Mouse (Mus musculus) CH12.LX (cell line): ENCODE data around the gene Ccdc8. TPM values are rescaled to one million over a fixed set of nuclear protein-coding genes. Genes with fewer than 3 reads are reported as not detected.

Experiments used
- DNase-seq: peaks from one replicate; pipeline ENCODE4 v3.0.0-alpha.2; 2013; ENCODE audit errors: extremely low read depth
- H3K27ac ChIP-seq: 2 replicates; pipeline ENCODE4 v1.5.1; 2012; ENCODE audit warnings: low read depth, mild to moderate bottlenecking, control low read depth, moderate library complexity; ENCODE audit not compliant: insufficient read depth
- H3K27me3 ChIP-seq: replicated peaks from 2 replicates; pipeline ENCODE3; 2012; ENCODE audit warnings: inconsistent platforms
- H3K36me3 ChIP-seq, 2 experiments: replicated peaks in 1 of 2; 2 replicates each; pipeline versions ENCODE3 to v1.6.1; 2012; ENCODE audit warnings: inconsistent platforms in 1 of 2, low read length in 1 of 2, mild to moderate bottlenecking in 1 of 2, mixed read lengths in 1 of 2, moderate library complexity in 1 of 2; ENCODE audit not compliant: control insufficient read depth in 1 of 2, insufficient read depth in 1 of 2
- H3K4me1 ChIP-seq, 2 experiments: 2 replicates each; pipeline ENCODE4 v1.6.1; 2012; ENCODE audit warnings: inconsistent platforms in 1 of 2, moderate library complexity in 1 of 2; ENCODE audit not compliant: insufficient read depth in 2 of 2, control insufficient read depth in 1 of 2
- H3K4me2 ChIP-seq: 2 replicates; pipeline ENCODE4 v1.6.1; 2012; ENCODE audit warnings: low read depth, mild to moderate bottlenecking, control low read depth; ENCODE audit not compliant: poor library complexity, insufficient read depth, severe bottlenecking
- H3K4me3 ChIP-seq, 3 experiments: fragments of 150-350 bp in 1 of 3; sonication (generic) in 1 of 3; replicated peaks in 1 of 3; 2 replicates each; pipeline versions ENCODE3 to v1.5.1; 2011 to 2012; ENCODE audit warnings: low read depth in 2 of 3, low read length in 2 of 3, mild to moderate bottlenecking in 2 of 3, moderate library complexity in 2 of 3, control low read depth in 1 of 3, improper control_type of control experiment in 1 of 3, inconsistent platforms in 1 of 3, mixed read lengths in 1 of 3; ENCODE audit not compliant: poor library complexity in 1 of 3
- H3K79me2 ChIP-seq: replicated peaks from 2 replicates; pipeline ENCODE4 v1.6.1; 2012; ENCODE audit warnings: mild to moderate bottlenecking, moderate library complexity; ENCODE audit not compliant: control insufficient read depth, poor library complexity, insufficient read depth, severe bottlenecking; ENCODE audit errors: extremely low read depth
- H3K9ac ChIP-seq: 2 replicates; pipeline ENCODE4 v1.6.1; 2012; ENCODE audit warnings: low read depth, mild to moderate bottlenecking, control low read depth, moderate library complexity; ENCODE audit not compliant: insufficient read depth
- H3K9me3 ChIP-seq: replicated peaks from 2 replicates; pipeline ENCODE3; 2012; ENCODE audit warnings: low read length, inconsistent platforms, mixed read lengths
- BHLHE40 ChIP-seq: IDR thresholded peaks from 2 replicates; pipeline ENCODE4 v1.6.1; 2011; ENCODE audit warnings: mild to moderate bottlenecking, low read depth, low read length, improper control_type of control experiment
- CTCF ChIP-seq, 2 experiments: IDR thresholded peaks in 1 of 2; conservative IDR thresholded peaks in 1 of 2; 2 replicates each; pipeline ENCODE4 v1.5.1; 2011 to 2012; ENCODE audit warnings: low read depth in 2 of 2, low read length in 2 of 2, improper control_type of control experiment in 1 of 2, inconsistent platforms in 1 of 2, mild to moderate bottlenecking in 1 of 2, moderate library complexity in 1 of 2
- E2F4 ChIP-seq: IDR thresholded peaks from 2 replicates; pipeline ENCODE4 v1.6.1; 2011; ENCODE audit warnings: low read depth, low read length, improper control_type of control experiment; ENCODE audit not compliant: insufficient replicate concordance
- ETS1 ChIP-seq: conservative IDR thresholded peaks from 2 replicates; pipeline ENCODE4 v1.6.1; 2012; ENCODE audit warnings: low read depth, mild to moderate bottlenecking, inconsistent platforms, low read length, improper control_type of control experiment, moderate library complexity
- GABPA ChIP-seq: IDR thresholded peaks from 2 replicates; pipeline ENCODE4 v1.6.1; 2012; ENCODE audit warnings: low read depth, low read length, improper control_type of control experiment, inconsistent platforms; ENCODE audit not compliant: insufficient replicate concordance
- HCFC1 ChIP-seq: IDR thresholded peaks from 2 replicates; pipeline ENCODE4 v1.6.1; 2012; ENCODE audit warnings: low read depth, mild to moderate bottlenecking, inconsistent platforms, low read length, improper control_type of control experiment
- IRF4 ChIP-seq: IDR thresholded peaks from 2 replicates; pipeline ENCODE4 v1.6.1; 2014; ENCODE audit warnings: low read depth, mild to moderate bottlenecking, inconsistent platforms, low read length, improper control_type of control experiment
- MAX ChIP-seq: IDR thresholded peaks from 2 replicates; pipeline ENCODE4 v1.6.1; 2011; ENCODE audit warnings: low read length, improper control_type of control experiment
- MAZ ChIP-seq: IDR thresholded peaks from 2 replicates; pipeline ENCODE4 v1.6.1; 2012; ENCODE audit warnings: low read depth, mild to moderate bottlenecking, inconsistent platforms, low read length, improper control_type of control experiment, moderate library complexity
- MEF2A ChIP-seq: IDR thresholded peaks from 2 replicates; pipeline ENCODE4 v1.6.1; 2014; ENCODE audit warnings: low read depth, mild to moderate bottlenecking, inconsistent platforms, low read length, improper control_type of control experiment, borderline replicate concordance
- MXI1 ChIP-seq: IDR thresholded peaks from 2 replicates; pipeline ENCODE4 v1.6.1; 2011; ENCODE audit warnings: mild to moderate bottlenecking, low read depth, low read length, improper control_type of control experiment
- NELFE ChIP-seq: IDR thresholded peaks from 2 replicates; pipeline ENCODE4 v1.6.1; 2011; ENCODE audit warnings: low read depth, low read length, improper control_type of control experiment
- PAX5 ChIP-seq: IDR thresholded peaks from 2 replicates; pipeline ENCODE4 v1.6.1; 2012; ENCODE audit warnings: low read length, inconsistent platforms, mixed read lengths
- POLR2A ChIP-seq: IDR thresholded peaks from 2 replicates; pipeline ENCODE4 v1.6.1; 2011; ENCODE audit warnings: low read depth, mild to moderate bottlenecking, improper control_type of control experiment, low read length
- POLR2AphosphoS2 ChIP-seq: IDR thresholded peaks from 2 replicates; pipeline ENCODE4 v1.6.1; 2011; ENCODE audit warnings: low read depth, low read length, improper control_type of control experiment
- RAD21 ChIP-seq: IDR thresholded peaks from 2 replicates; pipeline ENCODE4 v1.6.1; 2011; ENCODE audit warnings: low read depth, mild to moderate bottlenecking, low read length, improper control_type of control experiment, moderate library complexity
- SMC3 ChIP-seq: IDR thresholded peaks from 2 replicates; pipeline ENCODE4 v1.6.1; 2011; ENCODE audit warnings: low read depth, low read length, improper control_type of control experiment
- USF2 ChIP-seq: conservative IDR thresholded peaks from 2 replicates; pipeline ENCODE4 v1.6.1; 2011; ENCODE audit warnings: low read depth, low read length, improper control_type of control experiment
- ZKSCAN1 ChIP-seq: IDR thresholded peaks from 2 replicates; pipeline ENCODE4 v1.6.1; 2012; ENCODE audit warnings: low read depth, inconsistent platforms, low read length, improper control_type of control experiment, borderline replicate concordance
- dilution Hi-C: fragments of 300-500 bp; cut with MboI; formaldehyde crosslinking; loops from 2 replicates; pipeline ENCODE4 v1.14.3; 2020; ENCODE audit warnings: low sequenced_read_pairs; ENCODE audit not compliant: extremely low pct_unique_long_range_greater_than_20kb, extremely low pct_ligation_motif_present
- in situ Hi-C: fragments of 300-500 bp; cut with MboI; formaldehyde crosslinking; loops from 3 replicates; pipeline ENCODE4 v1.14.3; 2019; ENCODE audit warnings: low sequenced_read_pairs, low pct_ligation_motif_present, low pct_unique_long_range_greater_than_20kb, mixed read lengths
- polyA plus RNA-seq: library from polyadenylated mRNA; unstranded; fragments of >175 nt; gene quantifications from 2 replicates; pipeline ENCODE4 v1.2.1, GENCODE M21; 2012; ENCODE audit warnings: low read depth; ENCODE audit not compliant: insufficient read length
- total RNA-seq, 2 experiments: library from RNA; depleted of rRNA; stranded (reverse); fragments of 300-350 nt in 1 of 2; fragments of >200 nt in 1 of 2; gene quantifications; 2 replicates each; pipeline ENCODE4 v1.2.3; 2012 to 2014

Gene Ccdc8
- total and polyA plus RNA-seq, 3 experiments, result 0.04 to 0.16 TPM; not detected in 1

DNA sequence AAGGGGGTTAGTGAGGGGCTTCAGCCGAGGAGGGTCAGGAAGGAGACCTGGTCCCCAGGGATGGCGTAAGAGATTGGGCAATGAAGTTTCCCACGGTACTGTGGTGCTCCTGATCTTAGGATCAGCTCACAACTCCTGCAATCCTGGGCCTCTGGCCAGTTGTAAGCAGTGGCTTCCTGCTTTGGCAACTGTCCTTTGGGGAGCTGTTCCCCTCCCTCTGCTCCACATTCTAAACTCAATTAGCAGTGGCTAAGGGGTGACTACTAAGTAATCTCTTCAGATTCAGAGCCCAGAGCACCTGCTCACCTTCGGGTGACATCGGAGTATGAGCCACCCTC lies 17.5 kb downstream of the Ccdc8 start:
- H3K9ac ChIP-seq, result no peak overlapping the region
- TF ChIP-seq SMC3 (no peak), ZKSCAN1 (no peak), PAX5 (no peak), HCFC1 (no peak), ETS1 (no peak), MAX (no peak), E2F4 (no peak), RAD21 (no peak), NELFE (no peak), MAZ (no peak)
- TF ChIP-seq, all 38 proteins: peak for 0
- in situ Hi-C loops (no loop called here), dilution Hi-C loops (no loop called here)
- Histone ChIP-seq H3K4me1 (no peaks in the 10 kb centered on the region), H3K79me2 (no peaks in the 10 kb centered on the region; the same call in 1 of the 2 replicates), H3K9me3 (no peaks in the 10 kb centered on the region), H3K36me3 (peaks cover 97 to 99% of the 10 kb centered on the region in 2 experiments), H3K27me3 (no peaks in the 10 kb centered on the region), H3K27ac (no peak overlapping the region), H3K4me3 (no peak overlapping the region), H3K4me2 (no peak overlapping the region)
- no peak for DNase-seq

- dilution Hi-C loops, result no loop called here
- Histone ChIP-seq H3K9ac (no peak overlapping the region), H3K36me3 (peaks cover 93 to 99% of the 10 kb centered on the region in 2 experiments), H3K27me3 (no peaks in the 10 kb centered on the region), H3K4me2 (no peak overlapping the region), H3K4me1 (peaks cover 0 to 5% of the 10 kb centered on the region in 2 experiments; a peak in 1 of 4 replicates), H3K4me3 (no peak overlapping the region), H3K9me3 (no peaks in the 10 kb centered on the region), H3K27ac (no peak overlapping the region), H3K79me2 (peaks cover 10% of the 10 kb centered on the region; the same call in 1 of the 2 replicates)
- TF ChIP-seq MEF2A (no peak), GABPA (no peak), BHLHE40 (no peak), CTCF (conservative IDR thresholded peaks at IDR 0.05 in 1 of 2, IDR thresholded peaks at IDR 0.05 in 1 of 2; ENCODE audit: low read depth in 2 of 2, low read length in 2 of 2) (no peak), ZKSCAN1 (no peak), MXI1 (no peak), POLR2AphosphoS2 (no peak), USF2 (no peak), POLR2A (no peak), IRF4 (no peak), E2F4 (no peak), RAD21 (no peak)
- no peak for DNase-seq
- in situ Hi-C loops, result no loop called here
Observed at GRCm38 (mm10) chr7:17011909-17012590, 19.5 kb downstream of the Ccdc8 start.
